Comparison of ENCODE assay signal across 14 mouse cellular contexts in the genomic region with DNA sequence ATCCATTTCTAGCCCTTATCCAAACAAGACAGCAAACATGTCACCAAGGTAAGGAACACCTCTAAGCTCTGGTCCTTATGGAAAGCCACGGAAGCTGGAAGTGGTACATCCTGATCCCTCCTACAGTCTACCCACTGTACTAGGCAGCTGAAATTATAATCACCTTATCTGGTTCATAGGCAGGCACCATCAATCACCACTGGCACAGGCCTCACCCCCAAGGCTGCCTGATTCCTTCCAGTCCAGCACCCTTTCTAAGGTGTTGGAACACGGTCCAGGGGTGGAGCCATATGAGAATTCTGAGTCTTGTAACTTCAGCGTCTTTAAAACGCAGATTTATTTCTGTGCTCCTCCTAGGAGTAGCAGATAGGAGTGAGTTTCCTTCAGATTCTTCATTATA. TPM values are rescaled to one million over a fixed set of nuclear protein-coding genes. Genes with fewer than 3 reads are reported as not detected.
DNase-seq lines count a peak whose midpoint lies in the region; ATAC-seq and TF ChIP-seq lines count a peak whose summit lies in the region.
"Had no signal": no experiment of that assay in that cellular context is flagged by ENCODE, and none has a peak within 500 bp of the region (broad histone marks: within the 10 kb centered on the region; RNA-seq: fewer than 3 reads in every experiment).

No protein-coding gene starts in this region.

- no peak for ATAC-seq in limb, embryonic 15.5 days (ENCODE audit: insufficient number of reproducible peaks, low FRiP score, low TSS enrichment, low read depth)
- ATAC-seq in stomach, embryonic 15.5 days (ENCODE audit: insufficient read depth, low FRiP score, low read depth): 0 out of 2 replicates have a peak, but pooled peaks have one; percentile 36

- no peaks in the 10 kb centered on the region for H3K9me3 ChIP-seq in hindbrain, embryonic 10.5 days
- no peaks in the 10 kb centered on the region for H3K9me3 ChIP-seq in limb, embryonic 15.5 days
- H3K9me3 ChIP-seq in stomach, embryonic 15.5 days: no peaks in the 10 kb centered on the region
- H3K9me3 ChIP-seq: neural tube, embryonic 12.5 days had no signal

- peak overlapping the region; percentile 84 for H3K27ac ChIP-seq in layer of hippocampus, adult 2 months
- H3K27ac ChIP-seq in hindbrain, embryonic 10.5 days: peak overlapping the region; percentile 89
- H3K27ac ChIP-seq in limb, embryonic 15.5 days: peak overlapping the region; percentile 82; the same call in 1 of the 2 replicates
- H3K27ac ChIP-seq in stomach, embryonic 15.5 days: no peak overlapping the region
- H3K27ac ChIP-seq: liver, embryonic 14.5 days; macrophage had no signal

- H3K4me3 ChIP-seq in layer of hippocampus, adult 2 months: no peak overlapping the region
- no peak overlapping the region for H3K4me3 ChIP-seq in hindbrain, embryonic 10.5 days
- H3K4me3 ChIP-seq in limb, embryonic 15.5 days: no peak overlapping the region
- H3K4me3 ChIP-seq in stomach, embryonic 15.5 days (replicated peaks): no peak overlapping the region
- H3K4me3 ChIP-seq: neural tube, embryonic 12.5 days had no signal

- DNase-seq in layer of hippocampus, adult 2 months (ENCODE audit: low spot score in 2 of 2): no peak
- DNase-seq in layer of hippocampus, postnatal 25 days (ENCODE audit: extremely low spot score in 1 of 2, low spot score in 1 of 2): no peak
- no peak for DNase-seq in hindbrain, embryonic 10.5 days (ENCODE audit: low spot score)
- DNase-seq in frontal cortex, adult 2 months (ENCODE audit: extremely low spot score in 1 of 2, low spot score in 1 of 2): no peak
- no peak for DNase-seq in yolk sac, embryonic 10.5 days (ENCODE audit: low spot score)
- DNase-seq in layer of hippocampus, adult 9-10 months (ENCODE audit: low spot score): no peak
- DNase-seq: kidney, adult 18-20 months; thymus, adult 18-20 months had no signal

- H3K36me3 ChIP-seq in hindbrain, embryonic 10.5 days: no peaks in the 10 kb centered on the region
- no peaks in the 10 kb centered on the region for H3K36me3 ChIP-seq in limb, embryonic 15.5 days
- H3K36me3 ChIP-seq in stomach, embryonic 15.5 days: no peaks in the 10 kb centered on the region
- H3K36me3 ChIP-seq: neural tube, embryonic 12.5 days had no signal

- 85% methylated on average over 4 of the region's 4 CpGs for WGBS in hindbrain, embryonic 10.5 days
- WGBS in limb, embryonic 15.5 days: 73% methylated on average over 4 of the region's 4 CpGs
- WGBS in stomach, embryonic 15.5 days: 66% methylated on average over 4 of the region's 4 CpGs

- H3K27me3 ChIP-seq in hindbrain, embryonic 10.5 days (ENCODE audit: insufficient read depth, poor library complexity, severe bottlenecking): no peaks in the 10 kb centered on the region
- no peaks in the 10 kb centered on the region for H3K27me3 ChIP-seq in limb, embryonic 15.5 days
- no peaks in the 10 kb centered on the region for H3K27me3 ChIP-seq in stomach, embryonic 15.5 days (replicated peaks)
- H3K27me3 ChIP-seq: neural tube, embryonic 12.5 days had no signal

- no peak for TF ChIP-seq CTCF in layer of hippocampus, adult 2 months (conservative IDR thresholded peaks at IDR 0.05)

- H3K4me2 ChIP-seq in limb, embryonic 15.5 days: no peak overlapping the region
- H3K4me2 ChIP-seq in stomach, embryonic 15.5 days: no peak overlapping the region
- H3K4me2 ChIP-seq: heart, embryonic 11.5 days; neural tube, embryonic 12.5 days had no signal

- H3K4me1 ChIP-seq in hindbrain, embryonic 10.5 days (replicated peaks): peaks cover 64% of the 10 kb centered on the region
- peaks cover 9% of the 10 kb centered on the region; the same call in 1 of the 2 replicates for H3K4me1 ChIP-seq in limb, embryonic 15.5 days
- peaks cover 6% of the 10 kb centered on the region; the same call in 1 of the 2 replicates for H3K4me1 ChIP-seq in stomach, embryonic 15.5 days

- H3K9ac ChIP-seq in limb, embryonic 15.5 days: no peak overlapping the region
- no peak overlapping the region for H3K9ac ChIP-seq in stomach, embryonic 15.5 days
- H3K9ac ChIP-seq: liver, embryonic 14.5 days; neural tube, embryonic 12.5 days had no signal

RNA-seq across cellular contexts. Expression of a gene that starts 32.5 kb away (rescaled TPM):
- 10 to 100 TPM; 38.2 to 40.6 TPM for total RNA-seq in layer of hippocampus, adult 2 months (2021)
- 10 to 100 TPM; 34.3 to 42.3 TPM for total RNA-seq in layer of hippocampus, postnatal 25 days (2021)
- 61.0 and 66.1 TPM in 2 replicates for polyA plus RNA-seq in hindbrain, embryonic 10.5 days (2016; fragmentation: Nextera tagmentation; extraction: Ambion mirVana)
- polyA plus RNA-seq in limb, embryonic 15.5 days (2015; fragmentation: Nextera tagmentation; extraction: Ambion mirVana): 45.1 and 46.7 TPM in 2 replicates
- polyA plus RNA-seq in stomach, embryonic 15.5 days (2015; fragmentation: Nextera tagmentation; extraction: Ambion mirVana): 52.1 and 52.3 TPM in 2 replicates
- 18.4 and 21.3 TPM in 2 replicates for polyA plus RNA-seq in frontal cortex, adult 2 months (2012; rRNA removed)
